Mouse (Mus musculus) CH12.LX (cell line): ENCODE measurements around the gene Gm37240. TPM values are rescaled to one million over a fixed set of nuclear protein-coding genes. Genes with fewer than 3 reads are reported as not detected.

Source experiments
- DNase-seq: peaks from one replicate; pipeline ENCODE4 v3.0.0-alpha.2; 2013; ENCODE audit errors: extremely low read depth
- H3K27ac ChIP-seq: 2 replicates; pipeline ENCODE4 v1.5.1; 2012; ENCODE audit warnings: low read depth, mild to moderate bottlenecking, control low read depth, moderate library complexity; ENCODE audit not compliant: insufficient read depth
- H3K27me3 ChIP-seq: replicated peaks from 2 replicates; pipeline ENCODE3; 2012; ENCODE audit warnings: inconsistent platforms
- H3K36me3 ChIP-seq, 2 experiments: replicated peaks in 1 of 2; 2 replicates each; pipeline versions ENCODE3 to v1.6.1; 2012; ENCODE audit warnings: inconsistent platforms in 1 of 2, low read length in 1 of 2, mild to moderate bottlenecking in 1 of 2, mixed read lengths in 1 of 2, moderate library complexity in 1 of 2; ENCODE audit not compliant: control insufficient read depth in 1 of 2, insufficient read depth in 1 of 2
- H3K4me1 ChIP-seq, 2 experiments: 2 replicates each; pipeline ENCODE4 v1.6.1; 2012; ENCODE audit warnings: inconsistent platforms in 1 of 2, moderate library complexity in 1 of 2; ENCODE audit not compliant: insufficient read depth in 2 of 2, control insufficient read depth in 1 of 2
- H3K4me2 ChIP-seq: 2 replicates; pipeline ENCODE4 v1.6.1; 2012; ENCODE audit warnings: low read depth, mild to moderate bottlenecking, control low read depth; ENCODE audit not compliant: poor library complexity, insufficient read depth, severe bottlenecking
- H3K4me3 ChIP-seq, 3 experiments: fragments of 150-350 bp in 1 of 3; sonication (generic) in 1 of 3; replicated peaks in 1 of 3; 2 replicates each; pipeline versions ENCODE3 to v1.5.1; 2011 to 2012; ENCODE audit warnings: low read depth in 2 of 3, low read length in 2 of 3, mild to moderate bottlenecking in 2 of 3, moderate library complexity in 2 of 3, control low read depth in 1 of 3, improper control_type of control experiment in 1 of 3, inconsistent platforms in 1 of 3, mixed read lengths in 1 of 3; ENCODE audit not compliant: poor library complexity in 1 of 3
- H3K79me2 ChIP-seq: replicated peaks from 2 replicates; pipeline ENCODE4 v1.6.1; 2012; ENCODE audit warnings: mild to moderate bottlenecking, moderate library complexity; ENCODE audit not compliant: control insufficient read depth, poor library complexity, insufficient read depth, severe bottlenecking; ENCODE audit errors: extremely low read depth
- H3K9ac ChIP-seq: 2 replicates; pipeline ENCODE4 v1.6.1; 2012; ENCODE audit warnings: low read depth, mild to moderate bottlenecking, control low read depth, moderate library complexity; ENCODE audit not compliant: insufficient read depth
- H3K9me3 ChIP-seq: replicated peaks from 2 replicates; pipeline ENCODE3; 2012; ENCODE audit warnings: low read length, inconsistent platforms, mixed read lengths
- CHD1 ChIP-seq: IDR thresholded peaks from 2 replicates; pipeline ENCODE4 v1.6.1; 2012; ENCODE audit warnings: low read depth, low read length, improper control_type of control experiment, inconsistent platforms
- CTCF ChIP-seq, 2 experiments: IDR thresholded peaks in 1 of 2; conservative IDR thresholded peaks in 1 of 2; 2 replicates each; pipeline ENCODE4 v1.5.1; 2011 to 2012; ENCODE audit warnings: low read depth in 2 of 2, low read length in 2 of 2, improper control_type of control experiment in 1 of 2, inconsistent platforms in 1 of 2, mild to moderate bottlenecking in 1 of 2, moderate library complexity in 1 of 2
- GABPA ChIP-seq: IDR thresholded peaks from 2 replicates; pipeline ENCODE4 v1.6.1; 2012; ENCODE audit warnings: low read depth, low read length, improper control_type of control experiment, inconsistent platforms; ENCODE audit not compliant: insufficient replicate concordance
- HCFC1 ChIP-seq: IDR thresholded peaks from 2 replicates; pipeline ENCODE4 v1.6.1; 2012; ENCODE audit warnings: low read depth, mild to moderate bottlenecking, inconsistent platforms, low read length, improper control_type of control experiment
- IRF4 ChIP-seq: IDR thresholded peaks from 2 replicates; pipeline ENCODE4 v1.6.1; 2014; ENCODE audit warnings: low read depth, mild to moderate bottlenecking, inconsistent platforms, low read length, improper control_type of control experiment
- JUND ChIP-seq: conservative IDR thresholded peaks from 2 replicates; pipeline ENCODE4 v1.6.1; 2011; ENCODE audit warnings: low read depth, low read length, improper control_type of control experiment
- MAFK ChIP-seq: IDR thresholded peaks from 2 replicates; pipeline ENCODE4 v1.6.1; 2011; ENCODE audit warnings: low read length, improper control_type of control experiment; ENCODE audit not compliant: insufficient replicate concordance
- MXI1 ChIP-seq: IDR thresholded peaks from 2 replicates; pipeline ENCODE4 v1.6.1; 2011; ENCODE audit warnings: mild to moderate bottlenecking, low read depth, low read length, improper control_type of control experiment
- POLR2AphosphoS2 ChIP-seq: IDR thresholded peaks from 2 replicates; pipeline ENCODE4 v1.6.1; 2011; ENCODE audit warnings: low read depth, low read length, improper control_type of control experiment
- RAD21 ChIP-seq: IDR thresholded peaks from 2 replicates; pipeline ENCODE4 v1.6.1; 2011; ENCODE audit warnings: low read depth, mild to moderate bottlenecking, low read length, improper control_type of control experiment, moderate library complexity
- SMC3 ChIP-seq: IDR thresholded peaks from 2 replicates; pipeline ENCODE4 v1.6.1; 2011; ENCODE audit warnings: low read depth, low read length, improper control_type of control experiment
- USF1 ChIP-seq: IDR thresholded peaks from 2 replicates; pipeline ENCODE4 v1.6.1; 2014; ENCODE audit warnings: low read depth, mild to moderate bottlenecking, inconsistent platforms, low read length, improper control_type of control experiment
- USF2 ChIP-seq: conservative IDR thresholded peaks from 2 replicates; pipeline ENCODE4 v1.6.1; 2011; ENCODE audit warnings: low read depth, low read length, improper control_type of control experiment
- ZC3H11A ChIP-seq: IDR thresholded peaks from 2 replicates; pipeline ENCODE4 v1.6.1; 2012; ENCODE audit warnings: low read depth, mild to moderate bottlenecking, inconsistent platforms, low read length, improper control_type of control experiment
- dilution Hi-C: fragments of 300-500 bp; cut with MboI; formaldehyde crosslinking; loops from 2 replicates; pipeline ENCODE4 v1.14.3; 2020; ENCODE audit warnings: low sequenced_read_pairs; ENCODE audit not compliant: extremely low pct_unique_long_range_greater_than_20kb, extremely low pct_ligation_motif_present
- in situ Hi-C: fragments of 300-500 bp; cut with MboI; formaldehyde crosslinking; loops from 3 replicates; pipeline ENCODE4 v1.14.3; 2019; ENCODE audit warnings: low sequenced_read_pairs, low pct_ligation_motif_present, low pct_unique_long_range_greater_than_20kb, mixed read lengths
- polyA plus RNA-seq: library from polyadenylated mRNA; unstranded; fragments of >175 nt; gene quantifications from 2 replicates; pipeline ENCODE4 v1.2.1, GENCODE M21; 2012; ENCODE audit warnings: low read depth; ENCODE audit not compliant: insufficient read length
- total RNA-seq, 2 experiments: library from RNA; depleted of rRNA; stranded (reverse); fragments of 300-350 nt in 1 of 2; fragments of >200 nt in 1 of 2; gene quantifications; 2 replicates each; pipeline ENCODE4 v1.2.3; 2012 to 2014

The Gm37240 gene
- total and polyA plus RNA-seq, 3 experiments: 0.08 to 0.19 (median 0.14) TPM

GRCm38 (mm10) chr3:84921704-84922420 lies 965.5 kb downstream of the Gm37240 start:
- peaks cover 0 to 40% of the 10 kb centered on the region in 2 experiments for H3K36me3 ChIP-seq
- peaks cover 6% of the 10 kb centered on the region; the same call in 1 of the 2 replicates for H3K79me2 ChIP-seq
- no peaks in the 10 kb centered on the region for H3K27me3 ChIP-seq
- no peaks in the 10 kb centered on the region for H3K9me3 ChIP-seq
- no peak overlapping the region for H3K9ac ChIP-seq
- TF ChIP-seq USF2 (no peak), SMC3 (peak; percentile 59), CTCF (conservative IDR thresholded peaks at IDR 0.05 in 1 of 2, IDR thresholded peaks at IDR 0.05 in 1 of 2; ENCODE audit: low read depth in 2 of 2, low read length in 2 of 2) (peak; percentile 18 to 70; a peak in 2 of 4 replicates), ZC3H11A (0 out of 2 replicates have a peak, but pooled peaks have one; percentile 7), JUND (no peak), RAD21 (peak; percentile 79)
- peak; percentile 30 for DNase-seq
- peaks cover 0 to 9% of the 10 kb centered on the region in 2 experiments; a peak in 2 of 4 replicates for H3K4me1 ChIP-seq
- no peak overlapping the region for H3K4me2 ChIP-seq
- in situ Hi-C loops (no loop called here), dilution Hi-C loops (no loop called here)
- H3K4me3 ChIP-seq: no peak overlapping the region
- H3K27ac ChIP-seq: no peak overlapping the region

- DNase-seq: no peak
- no peak overlapping the region for H3K4me2 ChIP-seq
- in situ Hi-C loops (no loop called here), dilution Hi-C loops (no loop called here)
- H3K9ac ChIP-seq: no peak overlapping the region
- H3K27me3 ChIP-seq: no peaks in the 10 kb centered on the region
- peaks cover 4% of the 10 kb centered on the region for H3K79me2 ChIP-seq
- no peak overlapping the region for H3K4me3 ChIP-seq
- no peak overlapping the region for H3K27ac ChIP-seq
- peaks cover 0 to 28% of the 10 kb centered on the region in 2 experiments for H3K36me3 ChIP-seq
- TF ChIP-seq HCFC1 (no peak), USF1 (no peak), MXI1 (no peak), RAD21 (no peak), GABPA (no peak)
- H3K9me3 ChIP-seq: no peaks in the 10 kb centered on the region
- peaks cover 0 to 11% of the 10 kb centered on the region in 2 experiments; a peak in 2 of 4 replicates for H3K4me1 ChIP-seq
These were observed 969.2 kb downstream of the Gm37240 start for GRCm38 (mm10) chr3:84917903-84918679.

- peaks cover 6 to 45% of the 10 kb centered on the region in 2 experiments for H3K36me3 ChIP-seq
- no peaks in the 10 kb centered on the region for H3K9me3 ChIP-seq
- H3K4me3 ChIP-seq: no peak overlapping the region
- in situ Hi-C loops: no loop called here
- no peak for DNase-seq
- no peak for TF ChIP-seq IRF4
- no peak for TF ChIP-seq POLR2AphosphoS2
- peak; percentile 20; the same call in 1 of the 2 replicates for TF ChIP-seq SMC3
- TF ChIP-seq CTCF (conservative IDR thresholded peaks at IDR 0.05 in 1 of 2, IDR thresholded peaks at IDR 0.05 in 1 of 2; ENCODE audit: low read depth in 2 of 2, low read length in 2 of 2): peak in 1 of 2 experiments; percentile 44; a peak in 2 of 4 replicates
- TF ChIP-seq CHD1: no peak
- TF ChIP-seq MAFK: no peak
- TF ChIP-seq RAD21: peak; percentile 62
- TF ChIP-seq, all 38 proteins: peak for 3
- Histone ChIP-seq H3K27ac (no peak overlapping the region), H3K9ac (no peak overlapping the region), H3K4me2 (no peak overlapping the region), H3K27me3 (no peaks in the 10 kb centered on the region), H3K79me2 (peaks cover 4% of the 10 kb centered on the region; the same call in 1 of the 2 replicates), H3K4me1 (peaks cover 0 to 9% of the 10 kb centered on the region in 2 experiments; a peak in 2 of 4 replicates)
- dilution Hi-C loops: no loop called here
These were observed 973.0 kb downstream of the Gm37240 start for GRCm38 (mm10) chr3:84914284-84914683.
